Mouse (Mus musculus): ENCODE results near the gene Gm20695. TPM values are rescaled to one million over a fixed set of nuclear protein-coding genes. Genes with fewer than 3 reads are reported as not detected.

Gm20695 gene
- polyA plus RNA-seq, 1 experiment from 2014 or later, result 3.9 TPM

DNA sequence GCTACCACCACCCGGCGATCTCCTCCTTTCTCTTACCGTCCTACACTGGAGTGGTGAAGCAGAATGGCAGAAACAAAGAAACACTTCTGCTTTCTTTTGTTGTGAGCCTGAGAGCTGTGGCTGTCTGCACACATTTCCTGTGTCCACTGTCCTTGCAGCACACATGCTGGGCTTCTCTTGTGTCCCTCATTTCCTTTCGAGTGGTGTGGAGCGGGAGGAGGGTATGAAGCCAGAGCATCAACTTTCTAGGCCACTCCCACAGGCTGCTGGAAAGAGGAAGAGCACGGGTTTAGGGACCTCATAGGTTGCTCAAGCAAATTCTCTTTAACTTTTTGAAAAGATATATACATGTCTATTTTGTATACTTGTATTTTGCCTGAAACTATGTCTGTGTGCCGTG lies 44.7 kb downstream of the Gm20695 start:
- DNase-seq (peak; percentile 27), ATAC-seq (peak; percentile 62; the same call in 1 of the 2 replicates)
- H3K36me3 ChIP-seq (replicated peaks; ENCODE audit: insufficient read depth, low read length), result peaks cover 38% of the 10 kb centered on the region
- no peak overlapping the region for H3K9ac ChIP-seq (replicated peaks)
- WGBS (ENCODE audit: insufficient replicate concordance), result 61% methylated on average over 7 of the region's 7 CpGs
- H3K4me1 ChIP-seq (ENCODE audit: insufficient read depth), result no peaks in the 10 kb centered on the region; the same call in 1 of the 2 replicates
- no peaks in the 10 kb centered on the region for H3K27me3 ChIP-seq (ENCODE audit: insufficient read depth, low read length)
- 0 out of 2 replicates have a peak overlapping the region, but pooled peaks have one; percentile 16 for H3K27ac ChIP-seq (ENCODE audit: low read depth)
- H3K4me2 ChIP-seq (ENCODE audit: low read depth, low read length), result no peak overlapping the region
- no peaks in the 10 kb centered on the region for H3K9me3 ChIP-seq (ENCODE audit: low read length)
- H3K4me3 ChIP-seq (ENCODE audit: low read depth, low read length), result no peak overlapping the region
- TF ChIP-seq EP300 (IDR thresholded peaks at IDR 0.05; ENCODE audit: low read depth) (no peak), CTCF (IDR thresholded peaks at IDR 0.05; ENCODE audit: low read depth) (no peak)

DNA sequence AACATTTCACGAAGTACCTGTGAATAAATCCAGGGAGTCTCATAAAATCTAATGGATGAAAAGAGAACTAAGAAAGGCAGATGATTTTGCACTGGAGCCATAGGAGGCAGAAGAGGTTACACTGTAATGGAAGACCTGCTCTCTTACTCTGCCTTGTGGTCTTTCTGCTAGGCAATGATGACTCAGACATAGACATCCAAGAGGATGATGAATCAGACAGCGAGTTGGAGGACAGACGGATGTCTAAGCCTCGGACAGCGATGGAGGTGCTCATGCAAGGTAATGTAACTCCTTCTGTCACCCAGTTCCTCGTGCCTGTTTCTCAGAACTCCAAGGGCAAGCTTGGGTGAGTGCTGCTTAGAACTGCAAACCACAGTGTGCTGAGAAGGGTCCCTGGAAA lies 49.1 kb downstream of the Gm20695 start:
- 88% methylated on average over 6 of the region's 6 CpGs for WGBS (ENCODE audit: insufficient replicate concordance)
- no peak overlapping the region for H3K4me2 ChIP-seq (ENCODE audit: low read depth, low read length)
- no peak overlapping the region for H3K27ac ChIP-seq (ENCODE audit: low read depth)
- no peak overlapping the region for H3K9ac ChIP-seq (replicated peaks)
- no peak for ATAC-seq
- no peak for TF ChIP-seq EP300 (IDR thresholded peaks at IDR 0.05; ENCODE audit: low read depth)
- TF ChIP-seq CTCF (IDR thresholded peaks at IDR 0.05; ENCODE audit: low read depth), result no peak
- H3K9me3 ChIP-seq (ENCODE audit: low read length), result no peaks in the 10 kb centered on the region
- H3K4me1 ChIP-seq (ENCODE audit: insufficient read depth), result no peaks in the 10 kb centered on the region; the same call in 1 of the 2 replicates
- no peaks in the 10 kb centered on the region for H3K27me3 ChIP-seq (ENCODE audit: insufficient read depth, low read length)
- H3K36me3 ChIP-seq (replicated peaks; ENCODE audit: insufficient read depth, low read length), result peaks cover 35% of the 10 kb centered on the region
- DNase-seq, result no peak
- H3K4me3 ChIP-seq (ENCODE audit: low read depth, low read length), result no peak overlapping the region

DNA sequence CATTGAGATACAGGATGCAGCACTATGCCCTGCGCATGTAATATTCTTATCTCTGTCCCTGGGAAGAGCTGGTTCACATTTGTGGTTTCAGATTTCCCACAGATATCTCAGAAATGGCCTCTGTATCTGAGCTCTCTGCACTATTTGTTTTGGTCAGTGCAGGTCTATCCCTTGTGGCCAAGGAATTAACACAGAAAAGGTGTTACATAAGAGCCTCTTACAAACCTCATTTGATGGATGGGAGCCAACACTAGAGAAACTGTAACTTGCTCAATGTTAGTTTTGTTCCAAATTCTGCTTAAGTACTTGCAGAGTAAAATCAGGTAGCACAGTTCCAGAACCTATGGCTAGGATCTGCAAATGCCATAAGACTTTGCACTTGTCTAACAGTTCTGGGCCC lies 49.6 kb downstream of the Gm20695 start:
- H3K36me3 ChIP-seq (replicated peaks; ENCODE audit: insufficient read depth, low read length), result peaks cover 39% of the 10 kb centered on the region
- no peaks in the 10 kb centered on the region for H3K9me3 ChIP-seq (ENCODE audit: low read length)
- H3K4me1 ChIP-seq (ENCODE audit: insufficient read depth), result no peaks in the 10 kb centered on the region; the same call in 1 of the 2 replicates
- no peak overlapping the region for H3K9ac ChIP-seq (replicated peaks)
- TF ChIP-seq EP300 (IDR thresholded peaks at IDR 0.05; ENCODE audit: low read depth) (no peak), CTCF (IDR thresholded peaks at IDR 0.05; ENCODE audit: low read depth) (no peak)
- DNase-seq, result no peak
- WGBS (ENCODE audit: insufficient replicate concordance), result 69% methylated on average over 1 of the region's 1 CpGs
- no peaks in the 10 kb centered on the region for H3K27me3 ChIP-seq (ENCODE audit: insufficient read depth, low read length)
- H3K4me3 ChIP-seq (ENCODE audit: low read depth, low read length), result no peak overlapping the region
- H3K27ac ChIP-seq (ENCODE audit: low read depth), result no peak overlapping the region
- ATAC-seq, result peak; percentile 68
- no peak overlapping the region for H3K4me2 ChIP-seq (ENCODE audit: low read depth, low read length)

DNA sequence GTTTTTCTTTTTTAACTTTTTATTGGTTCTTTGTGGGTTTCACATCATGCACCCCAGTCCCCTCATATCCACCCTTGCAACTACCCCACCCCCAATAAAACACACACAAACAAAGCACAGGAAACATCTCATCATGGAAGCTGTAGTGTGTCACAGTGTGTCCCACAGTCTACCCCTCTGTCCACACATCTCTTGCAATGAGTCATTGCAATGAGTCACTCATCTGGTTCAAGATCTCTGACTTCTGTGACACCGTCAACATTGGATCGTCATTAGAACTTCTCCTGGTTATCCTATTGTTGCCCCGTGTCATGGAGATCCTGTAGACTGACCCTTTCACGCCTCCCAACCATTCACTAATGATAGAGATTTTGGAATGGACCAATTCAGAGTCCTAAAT lies 50.3 kb downstream of the Gm20695 start:
- TF ChIP-seq CTCF (IDR thresholded peaks at IDR 0.05; ENCODE audit: low read depth), result no peak
- no peak for TF ChIP-seq EP300 (IDR thresholded peaks at IDR 0.05; ENCODE audit: low read depth)
- H3K4me2 ChIP-seq (ENCODE audit: low read depth, low read length), result no peak overlapping the region
- 81% methylated on average over 4 of the region's 4 CpGs for WGBS (ENCODE audit: insufficient replicate concordance)
- H3K9ac ChIP-seq (replicated peaks), result no peak overlapping the region
- no peaks in the 10 kb centered on the region; the same call in 1 of the 2 replicates for H3K4me1 ChIP-seq (ENCODE audit: insufficient read depth)
- H3K27me3 ChIP-seq (ENCODE audit: insufficient read depth, low read length), result no peaks in the 10 kb centered on the region
- ATAC-seq (peak; percentile 71), DNase-seq (no peak)
- no peak overlapping the region for H3K4me3 ChIP-seq (ENCODE audit: low read depth, low read length)
- peaks cover 36% of the 10 kb centered on the region for H3K36me3 ChIP-seq (replicated peaks; ENCODE audit: insufficient read depth, low read length)
- no peak overlapping the region for H3K27ac ChIP-seq (ENCODE audit: low read depth)
- H3K9me3 ChIP-seq (ENCODE audit: low read length), result no peaks in the 10 kb centered on the region

DNA sequence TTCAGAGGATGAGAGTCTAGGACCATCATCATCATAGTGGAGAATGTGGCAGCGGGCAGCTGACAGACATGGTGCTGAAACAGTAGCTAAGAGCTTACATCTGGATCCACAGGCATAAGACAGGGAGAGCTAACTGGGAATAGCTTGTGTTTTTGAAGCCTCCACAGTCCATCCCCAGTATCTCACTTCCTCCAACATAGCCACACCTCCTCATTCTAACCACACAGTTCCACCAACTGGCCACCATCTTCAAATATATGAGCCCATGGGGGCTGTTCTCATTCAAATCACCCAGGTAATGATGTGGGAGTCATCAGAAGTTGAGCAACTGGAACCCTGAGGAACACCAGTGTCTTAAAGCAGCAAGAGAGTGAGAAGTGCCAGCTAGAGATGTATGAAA lies 66.7 kb downstream of the Gm20695 start:
- H3K27ac ChIP-seq (ENCODE audit: low read depth), result no peak overlapping the region
- no peak overlapping the region for H3K9ac ChIP-seq (replicated peaks)
- no peaks in the 10 kb centered on the region for H3K27me3 ChIP-seq (ENCODE audit: insufficient read depth, low read length)
- 74% methylated on average over 1 of the region's 1 CpGs for WGBS (ENCODE audit: insufficient replicate concordance)
- H3K4me3 ChIP-seq (ENCODE audit: low read depth, low read length), result no peak overlapping the region
- no peak for DNase-seq
- ATAC-seq, result no peak
- TF ChIP-seq EP300 (IDR thresholded peaks at IDR 0.05; ENCODE audit: low read depth), result no peak
- no peak for TF ChIP-seq CTCF (IDR thresholded peaks at IDR 0.05; ENCODE audit: low read depth)
- H3K36me3 ChIP-seq (replicated peaks; ENCODE audit: insufficient read depth, low read length), result no peaks in the 10 kb centered on the region
- no peaks in the 10 kb centered on the region for H3K4me1 ChIP-seq (ENCODE audit: insufficient read depth)
- no peak overlapping the region for H3K4me2 ChIP-seq (ENCODE audit: low read depth, low read length)
- no peaks in the 10 kb centered on the region for H3K9me3 ChIP-seq (ENCODE audit: low read length)

DNA sequence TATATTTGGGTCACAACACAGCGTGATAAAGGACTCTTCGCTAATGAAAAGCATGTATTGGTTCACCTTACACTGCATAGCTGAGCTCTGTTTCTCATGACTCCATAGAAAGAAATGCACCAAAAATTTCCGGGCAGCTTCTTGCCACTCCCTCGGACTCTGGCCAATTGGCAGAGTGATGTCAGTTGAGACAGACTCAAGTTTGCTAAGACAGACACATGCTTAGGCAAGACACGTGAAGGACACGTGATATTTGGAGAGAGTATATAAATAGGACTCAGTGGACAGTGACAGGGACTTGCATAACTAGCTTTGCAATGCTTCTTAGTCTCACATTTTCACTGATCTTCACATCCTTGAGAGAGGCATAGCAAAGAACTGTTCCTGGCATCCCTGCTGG lies 71.9 kb downstream of the Gm20695 start:
- no peak for TF ChIP-seq CTCF (IDR thresholded peaks at IDR 0.05; ENCODE audit: low read depth)
- TF ChIP-seq EP300 (IDR thresholded peaks at IDR 0.05; ENCODE audit: low read depth), result no peak
- Histone ChIP-seq H3K4me3 (ENCODE audit: low read depth, low read length) (no peak overlapping the region), H3K4me1 (ENCODE audit: insufficient read depth) (no peaks in the 10 kb centered on the region), H3K4me2 (ENCODE audit: low read depth, low read length) (no peak overlapping the region), H3K9me3 (ENCODE audit: low read length) (no peaks in the 10 kb centered on the region), H3K27ac (ENCODE audit: low read depth) (no peak overlapping the region), H3K36me3 (replicated peaks; ENCODE audit: insufficient read depth, low read length) (no peaks in the 10 kb centered on the region), H3K9ac (replicated peaks) (no peak overlapping the region), H3K27me3 (ENCODE audit: insufficient read depth, low read length) (no peaks in the 10 kb centered on the region)
- 73% methylated on average over 6 of the region's 6 CpGs for WGBS (ENCODE audit: insufficient replicate concordance)
- no peak for DNase-seq
- no peak for ATAC-seq

DNA sequence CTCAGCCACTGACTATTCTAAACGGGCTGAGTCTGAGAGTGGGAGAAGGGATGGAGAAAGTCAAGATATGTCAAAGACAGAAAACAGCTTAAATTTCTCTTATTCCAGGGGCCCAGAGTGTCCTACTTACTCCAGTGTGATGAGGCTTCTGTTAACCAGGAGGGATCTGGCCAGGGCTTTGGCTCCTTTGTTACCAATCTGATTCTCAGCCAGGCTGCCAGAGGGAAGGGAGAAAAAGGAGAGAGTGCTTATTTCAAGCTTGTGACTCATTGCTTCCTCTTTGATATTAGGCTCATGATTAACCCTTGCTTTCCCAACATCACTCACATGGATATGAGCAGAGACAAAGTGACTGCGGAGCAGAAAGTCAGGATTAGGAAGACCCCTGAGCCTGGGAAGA lies 74.8 kb downstream of the Gm20695 start:
- Histone ChIP-seq H3K9me3 (ENCODE audit: low read length) (no peaks in the 10 kb centered on the region), H3K27ac (ENCODE audit: low read depth) (no peak overlapping the region), H3K9ac (replicated peaks) (no peak overlapping the region), H3K27me3 (ENCODE audit: insufficient read depth, low read length) (no peaks in the 10 kb centered on the region), H3K4me2 (ENCODE audit: low read depth, low read length) (no peak overlapping the region), H3K4me3 (ENCODE audit: low read depth, low read length) (no peak overlapping the region), H3K36me3 (replicated peaks; ENCODE audit: insufficient read depth, low read length) (no peaks in the 10 kb centered on the region), H3K4me1 (ENCODE audit: insufficient read depth) (no peaks in the 10 kb centered on the region)
- WGBS (ENCODE audit: insufficient replicate concordance), result 54% methylated on average over 2 of the region's 2 CpGs
- ATAC-seq, result no peak
- TF ChIP-seq EP300 (IDR thresholded peaks at IDR 0.05; ENCODE audit: low read depth) (no peak), CTCF (IDR thresholded peaks at IDR 0.05; ENCODE audit: low read depth) (no peak)
- DNase-seq, result no peak
